Mouse (Mus musculus): ENCODE results near the gene Fam19a2. TPM values are rescaled to one million over a fixed set of nuclear protein-coding genes. Genes with fewer than 3 reads are reported as not detected.

Gene Fam19a2
- polyA plus RNA-seq, 1 experiment: 33.0 TPM

- DNase-seq (ENCODE audit: low read depth): peak; percentile 79
- TF ChIP-seq POLR2A (IDR thresholded peaks at IDR 0.05; ENCODE audit: borderline replicate concordance, extremely low read depth, insufficient read depth, insufficient read length, poor library complexity, severe bottlenecking): no peak
- no peak for TF ChIP-seq CTCF (IDR thresholded peaks at IDR 0.05; ENCODE audit: borderline replicate concordance, extremely low read depth, insufficient read depth, insufficient read length)
Measured at GRCm38 (mm10) chr10:123751676-123752280, 488.0 kb downstream of the Fam19a2 start.

GRCm38 (mm10) chr10:123752755-123753154, 489.0 kb downstream of the Fam19a2 start:
- DNase-seq (ENCODE audit: low read depth): peak; percentile 26
- no peak for TF ChIP-seq POLR2A (IDR thresholded peaks at IDR 0.05; ENCODE audit: borderline replicate concordance, extremely low read depth, insufficient read depth, insufficient read length, poor library complexity, severe bottlenecking)

GRCm38 (mm10) chr10:123753996-123754395, 490.2 kb downstream of the Fam19a2 start:
- TF ChIP-seq CTCF (IDR thresholded peaks at IDR 0.05; ENCODE audit: borderline replicate concordance, extremely low read depth, insufficient read depth, insufficient read length): no peak
- TF ChIP-seq POLR2A (IDR thresholded peaks at IDR 0.05; ENCODE audit: borderline replicate concordance, extremely low read depth, insufficient read depth, insufficient read length, poor library complexity, severe bottlenecking): no peak
- no peak for DNase-seq (ENCODE audit: low read depth)

- no peak for DNase-seq (ENCODE audit: low read depth)
- no peak for TF ChIP-seq POLR2A (IDR thresholded peaks at IDR 0.05; ENCODE audit: borderline replicate concordance, extremely low read depth, insufficient read depth, insufficient read length, poor library complexity, severe bottlenecking)
- TF ChIP-seq CTCF (IDR thresholded peaks at IDR 0.05; ENCODE audit: borderline replicate concordance, extremely low read depth, insufficient read depth, insufficient read length): no peak
Measured at GRCm38 (mm10) chr10:123789374-123789773, 525.6 kb downstream of the Fam19a2 start.

Other genes starting within 250 kb of the Fam19a2 start
- 53.6 and 55.9 TPM in 2 replicates for gene Mon2, start 187.5 kb upstream of the Fam19a2 start, polyA plus RNA-seq (2012; rRNA removed)
- 37.2 and 48.2 TPM in 2 replicates for gene Usp15, start 67.0 kb upstream of the Fam19a2 start, polyA plus RNA-seq (2012; rRNA removed)

All from brain, embryonic 14.5 days (tissue).